Mouse (Mus musculus): Measurements from ENCODE around the gene Nsun7.
"Not testable (repeated sequence)": the region's sequence is repeated elsewhere in the genome, so short reads cannot be mapped to it uniquely, and the experiment has no call there.

The Nsun7 gene

GRCm38 (mm10) chr5:66259756-66260448 lies at the start of gene Nsun7:
TSS of gene Nsun7 (plus strand) at chr5:66259897.
- peak; percentile 78 for DNase-seq (ENCODE audit: extremely low spot score, low spot score)

DNA sequence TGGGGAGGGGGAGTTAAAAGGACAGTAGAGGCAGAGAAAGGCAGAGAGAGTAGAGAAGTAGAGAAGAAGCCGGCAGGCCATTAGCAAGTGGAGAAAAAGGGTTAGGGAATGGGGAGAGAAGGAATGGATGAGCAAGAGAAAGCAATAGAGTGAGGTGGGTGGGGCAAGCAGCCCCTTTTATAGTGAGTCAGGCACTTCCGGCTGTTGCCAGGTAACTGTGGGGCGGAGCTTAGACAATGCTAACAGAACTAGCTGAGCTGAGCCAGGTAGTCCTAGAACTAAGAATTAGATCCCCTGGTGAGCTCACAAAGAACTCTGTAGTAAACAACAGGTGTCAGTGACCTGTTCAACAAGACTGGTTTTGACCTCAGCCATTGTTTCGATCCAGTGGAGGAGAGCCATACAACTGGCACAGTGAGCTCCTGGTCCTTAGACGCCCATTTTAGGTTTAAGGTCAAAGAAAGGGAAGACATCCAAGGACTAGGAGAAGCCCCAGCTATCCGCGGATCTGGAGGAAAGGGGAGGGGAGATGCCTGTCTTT lies 45.2 kb upstream of the Nsun7 start:
- no peak for DNase-seq (ENCODE audit: extremely low spot score, low spot score)

DNA sequence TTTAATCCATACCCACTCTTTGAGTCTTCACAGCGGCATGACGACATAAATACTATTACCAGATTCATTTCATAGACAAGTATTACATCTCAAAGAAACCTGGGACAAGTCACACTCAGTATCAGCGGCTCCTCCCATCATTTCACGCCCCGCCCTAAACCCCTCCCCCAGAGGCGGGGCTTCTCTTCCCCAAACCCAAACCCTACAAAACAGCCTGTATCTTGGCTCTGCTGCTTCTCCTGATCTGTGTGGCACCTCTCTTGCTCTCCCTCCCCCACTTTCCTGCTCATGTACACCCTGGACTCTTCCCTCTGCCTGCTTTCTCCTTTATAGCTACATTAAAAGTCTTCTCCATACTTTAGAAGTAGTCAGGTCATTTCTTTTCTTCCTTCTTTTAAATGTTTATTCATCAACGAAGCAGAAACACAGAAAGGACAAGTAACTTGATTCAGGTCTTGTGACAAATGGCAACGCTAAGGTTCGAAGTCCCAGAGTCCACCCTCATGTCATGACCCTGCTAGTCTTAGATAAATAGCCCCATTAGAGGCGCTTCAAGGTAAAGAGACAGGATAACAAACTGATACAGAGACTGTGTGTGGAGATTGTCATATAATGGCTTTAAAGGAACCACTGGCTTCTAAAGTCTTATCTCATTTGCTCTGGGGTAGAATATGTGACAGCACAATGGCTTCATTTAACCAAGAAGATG lies 44.0 kb upstream of the Nsun7 start:
- DNase-seq (ENCODE audit: extremely low spot score, low spot score), result no peak

GRCm38 (mm10) chr5:66219692-66220091 lies 40.0 kb upstream of the Nsun7 start:
- DNase-seq (ENCODE audit: extremely low spot score, low spot score), result no peak

- no peak for DNase-seq (ENCODE audit: extremely low spot score, low spot score)
Measured at GRCm38 (mm10) chr5:66220620-66221019, 39.1 kb upstream of the Nsun7 start.

DNA sequence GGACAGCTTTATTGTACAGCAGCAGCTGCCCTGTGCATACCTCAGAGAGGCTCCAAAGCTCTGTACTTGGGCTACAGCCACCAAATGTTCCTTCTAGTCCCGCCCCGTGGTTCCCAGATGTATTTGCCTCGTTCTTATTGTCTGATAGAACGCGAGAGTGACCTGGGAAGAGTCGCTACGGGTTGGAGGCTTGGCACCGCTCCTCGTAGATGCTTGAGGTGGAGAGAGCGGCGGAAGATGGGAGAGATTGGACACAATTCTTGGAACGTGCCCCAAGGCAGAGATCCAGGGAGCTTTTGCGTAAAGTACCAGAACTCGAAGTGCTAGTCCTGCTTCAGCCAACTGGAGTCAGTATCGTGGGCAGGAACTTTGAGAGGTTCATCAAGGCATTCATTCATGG lies 36.8 kb upstream of the Nsun7 start:
- DNase-seq (ENCODE audit: extremely low spot score, low spot score), result no peak

DNA sequence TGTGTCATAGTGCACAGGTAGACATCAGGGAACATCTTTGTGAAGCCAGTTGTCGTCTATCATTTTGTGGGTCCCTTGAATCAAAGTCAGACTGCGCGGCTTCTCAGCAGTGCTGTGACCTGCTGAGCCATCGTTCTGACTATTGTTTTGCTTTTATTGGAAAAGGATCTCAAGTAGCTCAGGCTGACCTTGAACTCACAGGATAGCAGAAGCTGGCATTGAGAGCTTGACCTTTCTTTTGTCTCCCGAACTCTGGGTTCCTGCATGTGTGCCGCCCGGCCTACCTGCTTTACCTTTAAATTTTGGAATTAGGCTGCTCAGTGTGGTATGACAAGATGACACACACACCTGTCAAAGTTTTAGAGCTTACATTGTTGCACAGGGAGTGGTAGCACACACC lies 33.2 kb upstream of the Nsun7 start:
- no peak for DNase-seq (ENCODE audit: extremely low spot score, low spot score)

DNA sequence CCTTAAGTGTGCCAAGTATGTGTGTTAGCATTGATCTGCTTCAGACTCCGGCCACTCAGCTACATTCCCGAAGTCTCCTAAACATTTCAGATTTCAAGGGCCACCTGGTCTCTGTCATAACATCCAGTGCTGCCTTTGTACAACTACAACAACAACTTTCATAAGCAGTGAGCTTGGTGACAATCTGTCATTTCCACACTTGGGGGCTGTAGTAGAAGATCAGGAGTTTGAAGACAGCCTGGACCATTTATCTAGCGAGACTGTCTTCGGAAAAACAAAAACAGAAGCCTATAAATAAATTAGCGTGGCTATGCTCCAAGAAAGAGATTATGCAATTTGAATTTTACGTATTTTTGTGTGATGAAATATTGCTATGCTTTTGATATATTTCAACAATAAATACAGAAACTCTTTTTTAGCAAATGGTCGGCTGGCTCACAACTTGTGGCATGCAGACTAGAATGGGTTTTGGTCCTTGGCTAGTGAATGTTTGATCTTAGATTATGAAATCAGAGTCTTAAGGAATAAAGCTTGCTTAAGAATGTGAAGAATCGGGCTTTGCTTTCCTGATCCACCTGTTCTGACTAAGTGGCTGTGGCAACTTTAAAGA lies 27.9 kb upstream of the Nsun7 start:
- DNase-seq (ENCODE audit: extremely low spot score, low spot score), result no peak

- no peak for DNase-seq (ENCODE audit: extremely low spot score, low spot score)
Measured at GRCm38 (mm10) chr5:66232456-66232855, 27.2 kb upstream of the Nsun7 start.

- DNase-seq (ENCODE audit: extremely low spot score, low spot score), result no peak
Measured at GRCm38 (mm10) chr5:66241894-66242293, 17.8 kb upstream of the Nsun7 start.

DNA sequence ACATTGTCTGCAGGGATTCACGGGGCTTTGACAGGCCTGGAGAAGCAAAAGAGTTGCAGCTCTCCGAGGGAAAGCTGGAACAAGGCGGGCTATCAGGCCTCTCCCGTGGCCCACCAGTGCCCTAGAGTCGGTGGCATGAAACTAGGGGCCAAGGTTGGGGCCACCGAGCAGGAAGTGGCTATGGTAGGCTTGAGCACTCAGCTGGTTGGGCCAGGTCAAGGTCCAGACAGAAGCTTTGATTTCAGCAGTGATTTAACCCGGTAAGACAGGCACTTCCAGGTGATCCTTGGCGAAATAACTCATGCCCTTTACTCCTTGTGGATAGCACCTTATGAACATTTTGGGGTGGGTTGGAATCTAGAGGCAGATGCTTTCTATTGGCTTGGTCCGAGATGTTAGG lies 16.2 kb upstream of the Nsun7 start:
- no peak for DNase-seq (ENCODE audit: extremely low spot score, low spot score)

GRCm38 (mm10) chr5:66244043-66244660 lies 15.5 kb upstream of the Nsun7 start:
- no peak for DNase-seq (ENCODE audit: extremely low spot score, low spot score)

DNA sequence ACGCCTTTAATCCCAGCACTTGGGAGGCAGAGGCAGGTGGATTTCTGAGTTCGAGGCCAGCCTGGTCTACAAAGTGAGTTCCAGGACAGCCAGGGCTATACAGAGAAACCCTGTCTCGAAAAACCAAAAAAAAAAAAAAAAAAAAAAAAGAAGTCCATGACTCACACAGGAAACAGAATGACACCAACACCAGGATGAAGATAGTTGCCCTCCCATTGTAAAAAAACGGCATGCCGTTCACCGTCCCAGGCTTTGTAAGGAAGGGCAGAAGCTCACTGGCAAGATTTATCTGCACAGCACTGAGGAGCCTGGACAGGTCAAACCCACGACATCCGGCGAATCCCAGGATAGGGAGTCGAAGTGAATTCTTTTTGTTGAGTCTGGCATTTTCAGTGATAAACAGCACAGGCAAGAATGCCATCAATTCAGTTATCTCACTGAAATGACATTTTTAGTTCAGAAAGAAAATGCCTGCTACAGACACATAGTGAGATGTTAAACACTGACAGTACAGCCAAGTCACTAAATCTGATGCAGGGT lies 13.7 kb upstream of the Nsun7 start:
- no peak for DNase-seq (ENCODE audit: extremely low spot score, low spot score)

DNA sequence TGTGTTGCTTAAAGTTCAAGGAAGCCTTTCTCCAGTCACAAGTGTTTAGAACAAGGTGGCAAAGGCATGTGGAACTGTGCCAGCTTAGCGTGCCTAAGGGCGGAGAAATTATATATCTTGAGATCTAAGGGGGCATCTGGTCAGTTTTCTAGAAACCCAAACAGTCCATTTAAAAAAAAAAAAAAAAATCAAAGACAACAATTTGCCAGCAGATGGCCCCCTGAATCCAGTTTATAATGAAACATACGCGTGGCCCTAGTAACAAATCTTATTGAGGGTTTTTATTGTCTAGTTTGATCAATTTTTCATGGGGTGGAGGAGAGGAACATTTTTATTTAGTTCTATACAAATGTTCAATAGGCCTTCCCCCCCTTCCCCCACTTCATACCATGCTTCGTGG lies 6.5 kb upstream of the Nsun7 start:
- no peak for DNase-seq (ENCODE audit: extremely low spot score, low spot score)

- DNase-seq (ENCODE audit: extremely low spot score, low spot score), result no peak
Measured at GRCm38 (mm10) chr5:66255044-66255443, 4.7 kb upstream of the Nsun7 start.

- no peak for DNase-seq (ENCODE audit: extremely low spot score, low spot score)
Measured at GRCm38 (mm10) chr5:66259000-66259399, 697 bp upstream of the Nsun7 start.

GRCm38 (mm10) chr5:66259431-66259755 lies 304 bp upstream of the Nsun7 start:
- DNase-seq (ENCODE audit: extremely low spot score, low spot score), result not testable (repeated sequence)

DNA sequence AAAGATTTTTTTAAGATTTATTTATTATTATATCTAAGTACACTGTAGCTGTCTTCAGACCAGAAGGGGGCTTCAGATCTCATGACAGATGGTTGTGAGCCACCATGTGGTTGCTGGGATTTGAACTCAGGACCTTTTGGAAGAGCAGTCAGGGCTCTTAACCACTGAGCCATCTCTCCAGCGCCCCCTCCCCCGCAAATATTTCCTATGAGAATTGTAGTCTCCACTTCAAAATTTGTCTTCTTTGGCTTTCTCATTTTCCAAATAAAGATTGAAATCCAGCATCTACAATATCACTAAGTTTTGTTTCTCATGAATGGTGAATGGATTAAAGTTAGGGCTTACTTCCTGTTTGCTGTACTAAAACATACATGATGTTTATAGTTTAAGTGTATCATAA lies 2.8 kb downstream of the Nsun7 start:
- DNase-seq (ENCODE audit: extremely low spot score, low spot score), result no peak

GRCm38 (mm10) chr5:66263398-66263797 lies 3.7 kb downstream of the Nsun7 start:
- peak; percentile 44 for DNase-seq (ENCODE audit: extremely low spot score, low spot score)

DNA sequence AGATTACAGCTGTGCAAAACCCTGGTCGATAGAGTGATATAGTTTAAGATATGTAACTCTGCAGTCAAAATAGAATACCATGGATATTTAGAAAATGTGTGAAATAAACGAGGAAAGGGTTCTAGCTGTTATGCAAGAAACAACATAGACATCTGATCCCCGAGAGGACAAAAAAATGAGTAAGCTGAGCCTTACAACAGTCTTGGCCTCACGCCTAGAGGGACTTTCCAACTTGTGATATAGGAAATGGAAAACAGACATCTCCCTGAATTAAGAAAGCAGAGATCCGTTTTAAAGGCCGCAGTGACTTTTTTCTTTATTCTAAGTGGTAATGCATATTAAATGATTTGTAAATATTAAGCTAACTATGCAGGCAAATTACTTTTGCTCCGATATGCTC lies 9.9 kb downstream of the Nsun7 start:
- DNase-seq (ENCODE audit: extremely low spot score, low spot score), result no peak

GRCm38 (mm10) chr5:66271141-66271540 lies 11.4 kb downstream of the Nsun7 start:
- no peak for DNase-seq (ENCODE audit: extremely low spot score, low spot score)

GRCm38 (mm10) chr5:66274417-66274816 lies 14.7 kb downstream of the Nsun7 start:
- no peak for DNase-seq (ENCODE audit: extremely low spot score, low spot score)
